Mouse (Mus musculus) liver, embryonic 12.5 days (tissue): ENCODE results near the gene Dnaic1. TPM values are rescaled to one million over a fixed set of nuclear protein-coding genes. Genes with fewer than 3 reads are reported as not detected.

ENCODE experiments used
- ATAC-seq: fragments of 200-750 bp; cut with Nextera tagmentation; 2 replicates; pipeline ENCODE4 v1.8.0; 2017; ENCODE audit warnings: moderate number of reproducible peaks, mild to moderate bottlenecking, moderate library complexity
- H3K27ac ChIP-seq: fragments of 300-500 bp; sonication (generic); 2 replicates; pipeline ENCODE4 v1.5.1; 2016; ENCODE audit warnings: mild to moderate bottlenecking
- H3K27me3 ChIP-seq: fragments of 300-500 bp; sonication (generic); replicated peaks from 2 replicates; pipeline ENCODE4 v1.6.1; 2016; ENCODE audit warnings: mild to moderate bottlenecking, moderate library complexity
- H3K36me3 ChIP-seq: fragments of 300-500 bp; sonication (generic); 2 replicates; pipeline ENCODE4 v1.6.1; 2016; ENCODE audit warnings: mild to moderate bottlenecking, moderate library complexity
- H3K4me1 ChIP-seq: fragments of 300-500 bp; sonication (generic); 2 replicates; pipeline ENCODE4 v1.6.1; 2016
- H3K4me2 ChIP-seq: fragments of 300-500 bp; sonication (generic); 2 replicates; pipeline ENCODE4 v1.6.1; 2016; ENCODE audit warnings: mild to moderate bottlenecking, moderate library complexity
- H3K4me3 ChIP-seq: fragments of 300-500 bp; sonication (generic); 2 replicates; pipeline ENCODE4 v1.5.1; 2016; ENCODE audit warnings: mild to moderate bottlenecking, moderate library complexity
- H3K9ac ChIP-seq: fragments of 300-500 bp; sonication (generic); 2 replicates; pipeline ENCODE4 v1.6.1; 2016; ENCODE audit warnings: mild to moderate bottlenecking, moderate library complexity
- H3K9me3 ChIP-seq: fragments of 300-500 bp; sonication (generic); replicated peaks from 2 replicates; pipeline ENCODE4 v1.6.1; 2016; ENCODE audit warnings: mild to moderate bottlenecking, moderate library complexity
- WGBS: fragments of 180-500 bp; shearing (Covaris S2); methylation state at CpG from one replicate; pipeline ENCODE4 v1.1.7; 2016; ENCODE audit not compliant: insufficient replicate concordance; 5-methylcytosine and 5-hydroxymethylcytosine counted together
- polyA plus RNA-seq: library from polyadenylated mRNA; unstranded; fragments of >200 nt; fragmentation: Nextera tagmentation; extraction: Ambion mirVana; gene quantifications from 2 replicates; pipeline ENCODE4 v1.2.1, GENCODE M21; 2016

Dnaic1 gene
- polyA plus RNA-seq, 1 experiment from 2014 or later = 0.51 TPM

- no peaks in the 10 kb centered on the region for H3K9me3 ChIP-seq
- H3K4me1 ChIP-seq = no peaks in the 10 kb centered on the region
- H3K36me3 ChIP-seq = no peaks in the 10 kb centered on the region
- ATAC-seq = no peak
- no peak overlapping the region for H3K9ac ChIP-seq
- H3K4me3 ChIP-seq = no peak overlapping the region
- no peak overlapping the region for H3K4me2 ChIP-seq
- peaks cover 27% of the 10 kb centered on the region; the same call in 1 of the 2 replicates for H3K27me3 ChIP-seq
- 44% methylated on average over 6 of the region's 6 CpGs for WGBS
- H3K27ac ChIP-seq = no peak overlapping the region
Observed at GRCm38 (mm10) chr4:41575914-41576313, 6.3 kb downstream of the Dnaic1 start.

GRCm38 (mm10) chr4:41583353-41583752 lies 13.8 kb downstream of the Dnaic1 start:
- WGBS = 69% methylated on average over 7 of the region's 7 CpGs
- no peak overlapping the region for H3K4me2 ChIP-seq
- no peak for ATAC-seq
- H3K9me3 ChIP-seq = no peaks in the 10 kb centered on the region
- no peaks in the 10 kb centered on the region for H3K4me1 ChIP-seq
- 0 out of 2 replicates have a peak, but pooled peaks cover 8% of the 10 kb centered on the region for H3K27me3 ChIP-seq
- no peak overlapping the region for H3K27ac ChIP-seq
- H3K9ac ChIP-seq = no peak overlapping the region
- no peak overlapping the region for H3K4me3 ChIP-seq
- H3K36me3 ChIP-seq = no peaks in the 10 kb centered on the region

DNA sequence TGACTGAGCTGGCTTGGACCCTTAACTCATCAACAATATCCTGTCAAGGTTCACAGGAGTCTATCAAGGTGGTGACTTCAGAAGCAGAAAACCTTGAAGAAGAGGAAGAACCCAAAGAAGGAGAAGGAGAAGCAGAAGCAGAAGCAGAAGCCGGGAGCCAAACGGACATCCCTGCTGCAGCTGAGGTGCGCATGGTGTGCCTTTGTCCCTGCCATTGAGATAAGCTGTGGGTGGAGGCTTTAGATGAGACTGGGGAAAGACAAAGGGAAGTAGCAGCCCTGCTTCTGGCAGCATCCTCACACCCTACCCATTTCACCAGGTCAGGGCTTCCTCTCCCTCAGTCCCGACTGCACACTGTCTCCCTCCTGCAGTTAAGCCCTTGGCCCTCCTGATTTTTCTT lies 33.2 kb downstream of the Dnaic1 start:
- no peak overlapping the region for H3K27ac ChIP-seq
- no peaks in the 10 kb centered on the region for H3K4me1 ChIP-seq
- no peaks in the 10 kb centered on the region for H3K9me3 ChIP-seq
- no peak overlapping the region for H3K4me2 ChIP-seq
- H3K4me3 ChIP-seq = no peak overlapping the region
- H3K36me3 ChIP-seq = no peaks in the 10 kb centered on the region
- H3K27me3 ChIP-seq = peaks cover 18% of the 10 kb centered on the region
- ATAC-seq = no peak
- 36% methylated on average over 4 of the region's 4 CpGs for WGBS
- no peak overlapping the region for H3K9ac ChIP-seq

DNA sequence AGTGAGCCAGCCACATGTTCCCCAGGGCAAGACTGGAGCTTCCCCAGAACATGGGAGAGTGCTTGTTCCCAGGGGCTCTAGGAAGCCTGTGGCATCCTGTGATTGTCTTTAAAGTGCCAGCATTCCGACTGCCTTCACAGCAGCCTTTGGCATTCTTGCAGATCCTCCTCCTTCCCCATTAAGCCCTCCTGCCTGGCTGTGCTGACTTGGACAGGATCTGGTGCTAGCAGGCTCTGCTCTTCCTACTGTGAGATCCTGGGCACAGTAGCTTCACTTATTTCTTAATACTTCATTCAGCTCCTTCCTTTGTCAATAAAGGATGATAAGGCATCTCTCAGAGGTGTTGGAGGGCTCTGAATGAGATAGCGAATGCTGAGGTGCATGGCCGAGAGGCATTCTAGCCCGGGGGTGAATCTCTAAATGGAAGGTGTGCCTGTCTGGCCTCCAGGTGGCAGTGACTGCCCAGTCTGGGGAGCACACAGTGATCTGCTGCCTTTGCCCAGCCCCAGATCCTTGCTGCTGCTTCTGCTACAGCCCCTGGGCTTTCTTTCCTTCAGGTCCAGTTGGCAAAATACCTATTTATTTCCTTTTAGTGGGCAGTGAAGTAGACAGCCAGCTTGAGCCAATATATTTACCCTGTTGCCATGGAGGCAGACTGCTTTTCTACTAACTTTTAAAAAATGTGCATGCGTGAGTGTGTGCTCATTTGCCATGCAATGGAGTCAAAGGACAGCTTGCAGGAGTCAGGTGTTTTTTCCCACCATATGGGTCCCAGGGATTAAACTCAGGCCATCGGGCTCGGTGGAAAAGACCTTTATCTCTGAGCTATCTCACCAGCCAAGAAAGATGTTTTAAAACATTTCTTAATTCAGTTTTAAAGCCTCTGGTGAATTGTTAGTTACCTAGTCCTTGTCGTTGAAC lies 35.2 kb downstream of the Dnaic1 start:
- Histone ChIP-seq H3K4me3 (no peak overlapping the region), H3K36me3 (no peaks in the 10 kb centered on the region), H3K4me1 (no peaks in the 10 kb centered on the region), H3K4me2 (no peak overlapping the region), H3K9me3 (no peaks in the 10 kb centered on the region), H3K9ac (no peak overlapping the region), H3K27me3 (peaks cover 18% of the 10 kb centered on the region), H3K27ac (no peak overlapping the region)
- WGBS = 41% methylated on average over 8 of the region's 8 CpGs
- ATAC-seq = no peak

GRCm38 (mm10) chr4:41606784-41607183 lies 37.2 kb downstream of the Dnaic1 start:
- no peaks in the 10 kb centered on the region for H3K4me1 ChIP-seq
- no peaks in the 10 kb centered on the region for H3K9me3 ChIP-seq
- H3K9ac ChIP-seq = no peak overlapping the region
- 22% methylated on average over 4 of the region's 4 CpGs for WGBS
- H3K27ac ChIP-seq = no peak overlapping the region
- no peaks in the 10 kb centered on the region for H3K36me3 ChIP-seq
- H3K4me2 ChIP-seq = no peak overlapping the region
- no peak for ATAC-seq
- peaks cover 13% of the 10 kb centered on the region for H3K27me3 ChIP-seq
- no peak overlapping the region for H3K4me3 ChIP-seq

DNA sequence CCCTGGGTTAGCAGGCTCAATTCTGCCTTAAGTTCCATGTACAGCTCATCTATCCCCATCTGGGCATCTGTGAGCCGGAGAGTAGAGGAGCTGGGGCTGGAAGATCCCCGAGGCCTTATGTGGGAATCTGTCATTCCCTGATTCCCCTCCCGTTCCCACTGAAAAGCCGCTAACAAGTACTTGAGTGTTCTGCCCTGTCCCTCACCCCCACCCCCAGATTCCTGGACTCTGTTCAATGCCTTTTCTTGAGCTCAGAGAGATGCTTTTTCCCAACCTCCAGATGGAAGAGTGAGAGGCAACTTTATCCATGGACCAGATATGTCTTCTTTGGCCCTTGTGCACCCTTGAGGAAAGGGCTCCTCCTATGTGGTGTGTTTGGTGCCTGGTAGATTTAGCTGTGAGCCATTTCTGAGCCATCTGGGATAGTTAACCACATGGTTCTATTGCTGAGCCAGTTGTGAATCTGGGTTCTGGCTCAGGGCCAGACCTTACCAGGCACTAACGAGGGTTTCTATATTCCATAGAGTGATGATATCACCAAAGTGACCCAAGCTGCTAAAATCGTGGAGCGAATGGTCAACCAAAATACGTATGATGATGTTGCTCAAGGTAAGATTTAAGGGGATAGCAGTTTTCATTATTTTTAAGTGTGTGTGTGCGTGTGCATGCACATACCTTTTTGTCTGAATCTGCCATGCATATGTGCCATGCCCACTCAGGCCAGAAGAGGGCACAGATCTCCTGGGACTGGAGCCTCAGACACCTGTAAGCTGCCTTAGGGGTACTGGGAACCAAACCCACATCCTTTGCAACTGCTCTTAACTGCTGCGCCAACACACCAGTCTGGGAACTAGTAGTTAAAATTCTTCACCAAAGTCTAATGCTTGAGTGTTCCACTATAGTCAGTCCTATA lies 40.4 kb downstream of the Dnaic1 start:
- Histone ChIP-seq H3K27me3 (peaks cover 11% of the 10 kb centered on the region), H3K36me3 (no peaks in the 10 kb centered on the region), H3K9me3 (no peaks in the 10 kb centered on the region), H3K9ac (no peak overlapping the region), H3K4me1 (no peaks in the 10 kb centered on the region), H3K4me2 (no peak overlapping the region), H3K27ac (no peak overlapping the region), H3K4me3 (no peak overlapping the region)
- ATAC-seq = no peak
- WGBS = 66% methylated on average over 10 of the region's 10 CpGs

DNA sequence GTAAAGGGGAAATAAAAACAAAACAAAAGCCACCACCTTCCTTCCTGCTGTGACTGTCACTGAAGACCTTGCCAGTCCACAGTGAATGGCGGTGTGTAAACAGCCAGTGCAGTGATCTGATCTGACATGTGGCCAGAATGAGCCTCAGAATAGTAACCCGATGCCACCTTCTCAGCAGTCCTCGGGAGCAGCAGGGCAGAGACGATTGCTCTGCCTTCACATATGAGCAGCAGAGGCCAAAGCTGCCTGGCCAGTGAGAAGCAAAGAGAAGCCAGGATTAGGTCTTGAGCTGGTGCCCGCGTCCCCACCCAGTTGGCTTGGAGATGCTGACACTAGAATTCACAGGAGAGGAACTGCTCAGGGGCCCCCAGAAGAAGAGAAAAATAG lies 41.0 kb downstream of the Dnaic1 start:
- no peak overlapping the region for H3K4me2 ChIP-seq
- no peaks in the 10 kb centered on the region for H3K36me3 ChIP-seq
- H3K4me3 ChIP-seq = no peak overlapping the region
- H3K27me3 ChIP-seq = peaks cover 15% of the 10 kb centered on the region
- no peak overlapping the region for H3K27ac ChIP-seq
- no peak overlapping the region for H3K9ac ChIP-seq
- no peak for ATAC-seq
- WGBS = 40% methylated on average over 6 of the region's 6 CpGs
- no peaks in the 10 kb centered on the region for H3K9me3 ChIP-seq
- H3K4me1 ChIP-seq = no peaks in the 10 kb centered on the region

GRCm38 (mm10) chr4:41612166-41612565 lies 42.6 kb downstream of the Dnaic1 start:
- WGBS = 45% methylated on average over 8 of the region's 8 CpGs
- H3K9me3 ChIP-seq = no peaks in the 10 kb centered on the region
- no peak overlapping the region for H3K27ac ChIP-seq
- H3K9ac ChIP-seq = no peak overlapping the region
- no peaks in the 10 kb centered on the region for H3K36me3 ChIP-seq
- peaks cover 19% of the 10 kb centered on the region for H3K27me3 ChIP-seq
- H3K4me3 ChIP-seq = no peak overlapping the region
- H3K4me1 ChIP-seq = no peaks in the 10 kb centered on the region
- no peak overlapping the region for H3K4me2 ChIP-seq
- no peak for ATAC-seq

- WGBS = 6% methylated on average over 7 of the region's 7 CpGs
- Histone ChIP-seq H3K9ac (no peak overlapping the region), H3K4me2 (no peak overlapping the region), H3K27ac (no peak overlapping the region), H3K27me3 (peaks cover 29% of the 10 kb centered on the region), H3K36me3 (no peaks in the 10 kb centered on the region), H3K4me1 (no peaks in the 10 kb centered on the region), H3K9me3 (no peaks in the 10 kb centered on the region), H3K4me3 (no peak overlapping the region)
- ATAC-seq = no peak
Observed at GRCm38 (mm10) chr4:41614156-41614555, 44.6 kb downstream of the Dnaic1 start.

DNA sequence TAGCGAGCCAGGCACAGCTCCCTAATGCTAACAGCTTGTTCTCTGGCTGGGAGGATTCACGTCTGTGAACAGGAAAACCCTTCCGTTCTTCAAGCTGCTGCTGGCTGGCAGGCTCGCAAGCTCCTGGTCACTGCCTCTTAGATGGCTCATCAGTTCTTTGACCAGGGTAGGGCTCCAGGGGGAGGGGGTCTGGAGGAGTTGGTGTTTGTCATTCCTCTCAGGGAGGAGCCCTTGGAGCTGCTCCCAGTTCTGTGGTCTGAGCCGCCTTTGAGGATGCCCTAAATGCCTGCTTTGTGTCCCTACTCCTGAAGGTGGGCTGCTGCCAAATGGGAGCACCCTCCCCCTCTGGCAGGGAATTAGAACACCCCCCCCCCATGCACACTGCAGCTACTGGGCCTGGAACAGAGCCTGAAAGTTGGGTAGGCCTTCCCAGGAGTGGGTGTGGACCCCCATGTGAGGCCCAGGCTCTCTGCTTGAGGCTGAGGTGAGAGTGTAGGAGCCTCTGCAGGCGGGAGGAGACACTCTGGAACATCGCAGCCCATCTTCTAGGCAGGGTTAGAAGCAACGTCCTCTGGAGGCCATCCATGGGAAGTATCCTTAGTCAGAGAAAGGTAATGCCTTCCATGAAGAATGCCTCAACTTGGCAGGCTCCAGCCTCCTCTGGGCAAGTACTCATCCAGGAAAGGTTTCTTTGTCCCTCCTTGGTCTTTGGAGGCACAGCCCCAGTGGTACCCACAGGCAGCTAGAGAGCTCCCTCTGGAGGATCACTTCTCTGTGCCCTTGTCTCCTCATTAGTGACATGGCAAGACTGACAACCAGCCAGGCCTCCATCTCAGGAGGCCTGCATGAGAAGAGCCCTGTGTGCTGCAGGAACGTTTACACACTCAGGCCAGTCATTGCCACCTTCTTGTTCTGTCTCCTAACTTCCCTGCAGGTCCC lies 46.4 kb downstream of the Dnaic1 start:
- Histone ChIP-seq H3K9me3 (no peaks in the 10 kb centered on the region), H3K4me1 (no peaks in the 10 kb centered on the region), H3K4me3 (no peak overlapping the region), H3K27ac (no peak overlapping the region), H3K9ac (no peak overlapping the region), H3K4me2 (no peak overlapping the region), H3K36me3 (no peaks in the 10 kb centered on the region), H3K27me3 (peaks cover 32% of the 10 kb centered on the region)
- 50% methylated on average over 9 of the region's 9 CpGs for WGBS
- ATAC-seq = no peak

GRCm38 (mm10) chr4:41618916-41619746 lies 49.6 kb downstream of the Dnaic1 start:
- Histone ChIP-seq H3K4me2 (no peak overlapping the region), H3K4me3 (no peak overlapping the region), H3K4me1 (no peaks in the 10 kb centered on the region), H3K36me3 (no peaks in the 10 kb centered on the region), H3K9me3 (no peaks in the 10 kb centered on the region), H3K27ac (no peak overlapping the region), H3K27me3 (peaks cover 28% of the 10 kb centered on the region; the same call in 1 of the 2 replicates), H3K9ac (no peak overlapping the region)
- ATAC-seq = no peak
- 49% methylated on average over 12 of the region's 12 CpGs for whole genome bisulfite sequencing
